Mouse (Mus musculus) brain, embryonic 14.5 days (tissue): ENCODE results near the gene Tmem171.

Experiments
- CTCF ChIP-seq: fragments of 200-500 bp; IDR thresholded peaks from 2 replicates; pipeline ENCODE4 v1.5.1; 2012; ENCODE audit warnings: inconsistent platforms, mild to moderate bottlenecking, moderate library complexity, borderline replicate concordance; ENCODE audit not compliant: insufficient read depth, insufficient read length; ENCODE audit errors: extremely low read depth
- POLR2A ChIP-seq: fragments of 200-500 bp; IDR thresholded peaks from 2 replicates; pipeline ENCODE4 v1.6.1; 2012; ENCODE audit warnings: mild to moderate bottlenecking, inconsistent platforms, borderline replicate concordance; ENCODE audit not compliant: poor library complexity, insufficient read depth, insufficient read length, severe bottlenecking; ENCODE audit errors: extremely low read depth

GRCm38 (mm10) chr13:98683412-98683811 is 11.2 kb downstream of the Tmem171 start:
- TF ChIP-seq CTCF (no peak), POLR2A (no peak)
